Mouse (Mus musculus) limb, embryonic 11.5 days (tissue): ENCODE measurements around the gene M1ap. TPM values are rescaled to one million over a fixed set of nuclear protein-coding genes. Genes with fewer than 3 reads are reported as not detected.

ENCODE experiments used
- ATAC-seq: fragments of 200-750 bp; cut with Nextera tagmentation; 2 replicates; pipeline ENCODE4 v1.8.0; 2017; ENCODE audit warnings: low read depth; ENCODE audit not compliant: insufficient number of reproducible peaks, low FRiP score, low TSS enrichment
- DNase-seq: peaks from one replicate; pipeline ENCODE4 v3.0.0-alpha.2; 2015; ENCODE audit warnings: low spot score
- H3K27ac ChIP-seq: fragments of 300-500 bp; sonication (generic); replicated peaks from 2 replicates; pipeline ENCODE4 v1.5.1; 2014; ENCODE audit warnings: low read depth, mild to moderate bottlenecking, low read length
- H3K27me3 ChIP-seq: fragments of 300-500 bp; sonication (generic); 2 replicates; pipeline ENCODE4 v1.6.1; 2014; ENCODE audit warnings: mild to moderate bottlenecking, low read length, mixed read lengths; ENCODE audit not compliant: control insufficient read depth, insufficient read depth
- H3K36me3 ChIP-seq: fragments of 300-500 bp; sonication (generic); 2 replicates; pipeline ENCODE4 v1.6.1; 2014; ENCODE audit warnings: mild to moderate bottlenecking, low read length, moderate library complexity, mixed read lengths; ENCODE audit not compliant: control insufficient read depth, insufficient read depth
- H3K4me1 ChIP-seq: fragments of 300-500 bp; sonication (generic); 2 replicates; pipeline ENCODE4 v1.6.1; 2014; ENCODE audit warnings: low read length, mixed read lengths; ENCODE audit not compliant: control insufficient read depth, insufficient read depth
- H3K4me2 ChIP-seq: fragments of 300-500 bp; sonication (generic); 2 replicates; pipeline ENCODE4 v1.6.1; 2014; ENCODE audit warnings: low read depth, mild to moderate bottlenecking, moderate library complexity; ENCODE audit not compliant: severe bottlenecking
- H3K4me3 ChIP-seq: fragments of 300-500 bp; sonication (generic); 2 replicates; pipeline ENCODE4 v1.5.1; 2014; ENCODE audit warnings: low read depth, low read length
- H3K9ac ChIP-seq: fragments of 300-500 bp; sonication (generic); 2 replicates; pipeline ENCODE4 v1.6.1; 2014; ENCODE audit warnings: mild to moderate bottlenecking, low read length
- H3K9me3 ChIP-seq: fragments of 300-500 bp; sonication (generic); 2 replicates; pipeline ENCODE4 v1.6.1; 2016; ENCODE audit warnings: low read length; ENCODE audit not compliant: control insufficient read depth
- WGBS: fragments of 180-500 bp; shearing (Covaris S2); extraction: QIAGEN DNeasy Blood & Tissue Kit; methylation state at CpG from one replicate; pipeline ENCODE4 v1.1.7; 2014; 5-methylcytosine and 5-hydroxymethylcytosine counted together
- polyA plus RNA-seq: library from polyadenylated mRNA; unstranded; fragments of >200 nt; fragmentation: Nextera tagmentation; extraction: Ambion mirVana; gene quantifications from 2 replicates; pipeline ENCODE4 v1.2.1, GENCODE M21; 2014

M1ap gene
- polyA plus RNA-seq = 0.12 and 0.27 TPM in 2 replicates

DNA sequence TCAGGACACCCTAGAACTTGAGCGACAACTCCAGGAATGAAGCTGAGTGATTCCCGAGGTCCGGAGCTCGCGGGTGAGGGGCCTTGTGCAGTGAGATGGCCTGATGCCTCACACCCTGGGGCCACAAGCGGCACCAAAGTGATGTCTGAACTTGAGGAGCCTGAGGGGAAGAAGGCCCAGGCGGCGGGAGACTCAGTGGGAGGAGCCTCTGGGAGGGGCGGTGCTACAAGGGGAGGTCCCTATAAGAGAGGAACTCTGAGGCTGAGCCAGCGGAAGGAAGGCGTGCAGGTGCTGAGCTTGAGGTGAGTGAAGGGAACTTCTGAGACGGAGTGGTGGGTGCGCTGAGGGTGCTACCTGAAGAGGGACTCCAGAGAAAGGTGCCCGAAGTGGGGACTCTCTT is at the start of gene M1ap:
TSS of gene M1ap (plus strand) at position 252 of the 400 bp plus-strand sequence.
- no peak within 1 kb of the TSS for H3K4me2 ChIP-seq
- no peaks in the 10 kb centered on the region for H3K36me3 ChIP-seq
- no peak for ATAC-seq
- 65% methylated on average over 14 of the region's 14 CpGs for WGBS
- H3K9me3 ChIP-seq = no peaks in the 10 kb centered on the region
- H3K27me3 ChIP-seq = no peaks in the 10 kb centered on the region
- no peaks in the 10 kb centered on the region for H3K4me1 ChIP-seq
- H3K9ac ChIP-seq = no peak within 1 kb of the TSS
- DNase-seq = no peak
- no peak within 1 kb of the TSS for H3K27ac ChIP-seq
- no peak within 1 kb of the TSS for H3K4me3 ChIP-seq

DNA sequence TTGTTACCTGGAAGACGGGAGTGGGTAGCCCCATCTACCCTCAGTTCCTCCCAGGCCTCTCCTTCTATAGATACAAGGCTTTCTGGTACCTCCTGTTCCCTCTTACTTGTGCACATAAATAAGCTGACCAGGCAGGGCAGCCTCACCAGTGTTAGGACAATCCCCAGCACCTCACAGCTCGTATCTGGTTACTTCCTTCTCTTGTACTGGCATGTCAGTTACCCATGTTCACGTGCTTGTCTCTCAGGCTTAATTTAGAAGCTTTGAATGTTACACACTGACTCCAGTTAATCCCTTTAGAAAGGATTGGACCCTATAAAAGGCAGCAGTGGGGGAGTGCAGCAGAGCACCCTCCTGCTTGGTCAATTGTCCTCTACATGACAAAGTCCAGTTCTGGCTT is 49.4 kb upstream of the M1ap start:
- 57% methylated on average over 3 of the region's 3 CpGs for WGBS
- H3K4me1 ChIP-seq = no peaks in the 10 kb centered on the region
- H3K27me3 ChIP-seq = no peaks in the 10 kb centered on the region
- H3K36me3 ChIP-seq = no peaks in the 10 kb centered on the region
- no peaks in the 10 kb centered on the region for H3K9me3 ChIP-seq
- no peak overlapping the region for H3K4me3 ChIP-seq
- H3K27ac ChIP-seq = no peak overlapping the region
- H3K9ac ChIP-seq = no peak overlapping the region
- no peak overlapping the region for H3K4me2 ChIP-seq
- no peak for ATAC-seq
- no peak for DNase-seq

GRCm38 (mm10) chr6:82898227-82898626 is 48.5 kb upstream of the M1ap start:
- Histone ChIP-seq H3K4me1 (no peaks in the 10 kb centered on the region), H3K27me3 (no peaks in the 10 kb centered on the region), H3K27ac (no peak overlapping the region), H3K4me3 (no peak overlapping the region), H3K9me3 (no peaks in the 10 kb centered on the region), H3K9ac (no peak overlapping the region), H3K36me3 (no peaks in the 10 kb centered on the region), H3K4me2 (no peak overlapping the region)
- ATAC-seq = no peak
- no peak for DNase-seq
- 79% methylated on average over 4 of the region's 4 CpGs for WGBS

- no peak overlapping the region for H3K4me3 ChIP-seq
- 51% methylated on average over 4 of the region's 4 CpGs for WGBS
- no peak overlapping the region for H3K4me2 ChIP-seq
- H3K9me3 ChIP-seq = no peaks in the 10 kb centered on the region
- ATAC-seq (0 out of 2 replicates have a peak, but pooled peaks have one; percentile 9), DNase-seq (no peak)
- H3K4me1 ChIP-seq = no peaks in the 10 kb centered on the region
- no peaks in the 10 kb centered on the region for H3K36me3 ChIP-seq
- no peaks in the 10 kb centered on the region for H3K27me3 ChIP-seq
- H3K27ac ChIP-seq = no peak overlapping the region
- H3K9ac ChIP-seq = no peak overlapping the region
These were observed 48.0 kb upstream of the M1ap start for GRCm38 (mm10) chr6:82898745-82899144.

GRCm38 (mm10) chr6:82902559-82902958 is 44.1 kb upstream of the M1ap start:
- no peaks in the 10 kb centered on the region for H3K27me3 ChIP-seq
- H3K4me1 ChIP-seq = no peaks in the 10 kb centered on the region
- ATAC-seq (no peak), DNase-seq (no peak)
- H3K4me2 ChIP-seq = no peak overlapping the region
- H3K9me3 ChIP-seq = no peaks in the 10 kb centered on the region
- no peak overlapping the region for H3K27ac ChIP-seq
- WGBS = 72% methylated on average over 8 of the region's 8 CpGs
- H3K9ac ChIP-seq = no peak overlapping the region
- no peak overlapping the region for H3K4me3 ChIP-seq
- H3K36me3 ChIP-seq = no peaks in the 10 kb centered on the region

GRCm38 (mm10) chr6:82906985-82907384 is 39.7 kb upstream of the M1ap start:
- DNase-seq = no peak
- Histone ChIP-seq H3K4me3 (no peak overlapping the region), H3K4me2 (no peak overlapping the region), H3K9me3 (no peaks in the 10 kb centered on the region), H3K36me3 (no peaks in the 10 kb centered on the region), H3K9ac (no peak overlapping the region), H3K27me3 (no peaks in the 10 kb centered on the region), H3K4me1 (no peaks in the 10 kb centered on the region), H3K27ac (no peak overlapping the region)
- ATAC-seq = no peak
- WGBS = 86% methylated on average over 3 of the region's 3 CpGs

DNA sequence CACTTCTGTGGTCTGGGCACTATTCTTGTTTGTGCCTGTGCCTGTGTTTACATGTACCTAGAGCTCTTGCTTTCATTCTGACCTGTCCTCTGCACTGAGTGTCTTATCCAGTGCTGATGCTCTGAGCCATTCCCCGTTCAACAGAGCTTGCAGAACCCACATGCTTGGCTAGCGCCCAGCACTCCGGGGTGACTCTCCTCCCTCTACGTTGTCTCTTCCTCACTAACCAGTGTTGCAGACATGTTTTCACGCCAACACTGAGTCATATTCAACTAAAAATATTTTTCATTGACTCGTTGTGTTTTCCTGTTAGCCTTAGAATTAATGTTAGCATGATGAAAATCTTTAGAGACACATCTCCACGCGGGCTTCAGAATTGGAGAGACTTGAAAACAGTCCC is 38.7 kb upstream of the M1ap start:
- Histone ChIP-seq H3K9me3 (no peaks in the 10 kb centered on the region), H3K4me1 (no peaks in the 10 kb centered on the region), H3K4me2 (no peak overlapping the region), H3K4me3 (no peak overlapping the region), H3K36me3 (no peaks in the 10 kb centered on the region), H3K27me3 (no peaks in the 10 kb centered on the region), H3K27ac (no peak overlapping the region), H3K9ac (no peak overlapping the region)
- no peak for ATAC-seq
- WGBS = 86% methylated on average over 8 of the region's 8 CpGs
- no peak for DNase-seq

GRCm38 (mm10) chr6:82909136-82909855 is 37.4 kb upstream of the M1ap start:
- H3K36me3 ChIP-seq = no peaks in the 10 kb centered on the region
- H3K9ac ChIP-seq = no peak overlapping the region
- H3K4me3 ChIP-seq = no peak overlapping the region
- WGBS = 66% methylated on average over 14 of the region's 14 CpGs
- H3K4me2 ChIP-seq = no peak overlapping the region
- no peaks in the 10 kb centered on the region for H3K27me3 ChIP-seq
- H3K9me3 ChIP-seq = no peaks in the 10 kb centered on the region
- H3K27ac ChIP-seq = no peak overlapping the region
- no peaks in the 10 kb centered on the region for H3K4me1 ChIP-seq
- ATAC-seq = no peak
- DNase-seq = no peak

DNA sequence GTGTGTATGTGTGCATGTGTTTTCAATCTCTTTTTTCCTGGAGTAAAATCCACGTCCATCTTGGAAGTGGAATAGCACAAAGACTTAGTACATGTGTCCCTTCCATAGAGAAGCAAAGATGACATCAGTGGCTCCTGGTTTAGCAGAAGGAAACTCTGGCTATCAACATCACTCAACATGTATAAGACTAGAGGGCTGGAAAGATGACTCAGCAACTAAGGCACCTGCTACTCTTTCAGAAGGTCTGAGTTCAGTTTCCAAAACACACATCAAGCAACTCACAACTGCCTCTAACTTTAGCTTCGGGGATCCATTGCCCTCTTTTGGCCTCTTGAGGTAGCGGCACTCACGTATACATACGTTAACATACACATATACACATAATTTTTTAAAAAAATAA is 35.4 kb upstream of the M1ap start:
- no peak overlapping the region for H3K9ac ChIP-seq
- H3K27me3 ChIP-seq = no peaks in the 10 kb centered on the region
- no peak overlapping the region for H3K4me2 ChIP-seq
- H3K4me1 ChIP-seq = no peaks in the 10 kb centered on the region
- no peak overlapping the region for H3K4me3 ChIP-seq
- no peak overlapping the region for H3K27ac ChIP-seq
- H3K9me3 ChIP-seq = no peaks in the 10 kb centered on the region
- DNase-seq (no peak), ATAC-seq (no peak)
- 87% methylated on average over 5 of the region's 5 CpGs for WGBS
- H3K36me3 ChIP-seq = no peaks in the 10 kb centered on the region
